In genomic region chr9:90113651-90114566, GRCm38 (mm10) we compare ENCODE assay signal across 8 mouse cellular contexts. TPM values are rescaled to one million over a fixed set of nuclear protein-coding genes. Genes with fewer than 3 reads are reported as not detected.
A peak's percentile ranks its signal among the peaks of the same experiment; 100 is the strongest.
DNase-seq lines count a peak whose midpoint lies in the region; ATAC-seq and TF ChIP-seq lines count a peak whose summit lies in the region.

No protein-coding gene starts in this region.

- H3K27ac ChIP-seq in heart, embryonic 10.5 days: peak overlapping the region; percentile 100
- H3K27ac ChIP-seq in kidney, embryonic 16.5 days (ENCODE audit: low read length): peak overlapping the region; percentile 99
- peak overlapping the region; percentile 86 for H3K27ac ChIP-seq in liver, adult 2 months (replicated peaks; ENCODE audit: insufficient read depth, low read depth, low read length)

- H3K79me2 ChIP-seq in liver, adult 2 months (ENCODE audit: control insufficient read depth, insufficient read depth, low read length): peaks cover 16% of the 10 kb centered on the region
- H3K79me2 ChIP-seq in myocyte (ENCODE audit: control insufficient read depth, insufficient read depth): peaks cover 52% of the 10 kb centered on the region

- peak; percentile 91 for ATAC-seq in erythroblast, adult 5-6 weeks (replicated peaks; ENCODE audit: low FRiP score, poor library complexity, severe bottlenecking)
- ATAC-seq in kidney, embryonic 16.5 days (ENCODE audit: low FRiP score, low TSS enrichment): peak; percentile 79

- peak; percentile 94 for DNase-seq in A20 (ENCODE audit: low read depth, low spot score)
- DNase-seq in brain, adult 2 months (ENCODE audit: low read depth, low spot score): peak; percentile 97
- peak; percentile 95 for DNase-seq in heart, embryonic 10.5 days (ENCODE audit: low spot score)
- peak; percentile 73 for DNase-seq in liver, adult 2 months (ENCODE audit: extremely low read depth, low read depth, low spot score)
- peak; percentile 96 for DNase-seq in splenic B cell, adult 2 months (ENCODE audit: low read depth, low spot score)

- H3K4me3 ChIP-seq in heart, embryonic 10.5 days: peak overlapping the region; percentile 97
- peak overlapping the region; percentile 79 for H3K4me3 ChIP-seq in kidney, embryonic 16.5 days (ENCODE audit: low read length)
- H3K4me3 ChIP-seq in liver, adult 2 months (ENCODE audit: insufficient read depth, low read depth, low read length): peak overlapping the region; percentile 86
- H3K4me3 ChIP-seq in myocyte: peak overlapping the region; percentile 66

- H3K27me3 ChIP-seq in heart, embryonic 10.5 days (ENCODE audit: insufficient read depth, poor library complexity, severe bottlenecking): no peaks in the 10 kb centered on the region
- no peaks in the 10 kb centered on the region for H3K27me3 ChIP-seq in kidney, embryonic 16.5 days (ENCODE audit: insufficient read depth, low read length)
- H3K27me3 ChIP-seq in liver, adult 2 months (ENCODE audit: control insufficient read depth, insufficient read depth, low read length): no peaks in the 10 kb centered on the region
- H3K27me3 ChIP-seq in myocyte (ENCODE audit: control insufficient read depth, insufficient read depth, insufficient read length): no peaks in the 10 kb centered on the region
- no peaks in the 10 kb centered on the region for H3K27me3 ChIP-seq in splenic B cell, adult 2 months (ENCODE audit: control insufficient read depth, insufficient read depth, low read length, poor library complexity, severe bottlenecking)

- peak overlapping the region; percentile 88 for H3ac ChIP-seq in myocyte (ENCODE audit: control insufficient read depth, insufficient read length)

- TF ChIP-seq CTCF in liver, adult 2 months (IDR thresholded peaks at IDR 0.05; ENCODE audit: low read depth, low read length): peak; percentile 55

- H3K9me3 ChIP-seq in heart, embryonic 10.5 days: no peaks in the 10 kb centered on the region
- H3K9me3 ChIP-seq in kidney, embryonic 16.5 days (ENCODE audit: low read length): no peaks in the 10 kb centered on the region

- H3K4me2 ChIP-seq in kidney, embryonic 16.5 days (replicated peaks; ENCODE audit: low read depth, low read length): peak overlapping the region; percentile 95
- H3K4me2 ChIP-seq in myocyte (ENCODE audit: low read depth): peak overlapping the region; percentile 97

- peak overlapping the region; percentile 95 for H3K9ac ChIP-seq in kidney, embryonic 16.5 days (replicated peaks; ENCODE audit: low read length)
- H3K9ac ChIP-seq in liver, adult 2 months (ENCODE audit: low read depth, low read length): peak overlapping the region; percentile 86

- H3K36me3 ChIP-seq in heart, embryonic 10.5 days: peaks cover 6% of the 10 kb centered on the region
- peaks cover 4% of the 10 kb centered on the region; the same call in 1 of the 2 replicates for H3K36me3 ChIP-seq in kidney, embryonic 16.5 days (ENCODE audit: insufficient read depth, low read length)
- H3K36me3 ChIP-seq in liver, adult 2 months (ENCODE audit: control insufficient read depth, insufficient read depth, low read length): peaks cover 6% of the 10 kb centered on the region; the same call in 1 of the 2 replicates
- no peaks in the 10 kb centered on the region for H3K36me3 ChIP-seq in myocyte (ENCODE audit: control insufficient read depth, insufficient read depth)
- no peaks in the 10 kb centered on the region for H3K36me3 ChIP-seq in splenic B cell, adult 2 months (ENCODE audit: control insufficient read depth, insufficient read depth, low read length, poor library complexity, severe bottlenecking)

- no peak for TF ChIP-seq POLR2A in liver, adult 2 months (IDR thresholded peaks at IDR 0.05; ENCODE audit: extremely low read depth, insufficient read depth, low read length)
- TF ChIP-seq POLR2A in myocyte (IDR thresholded peaks at IDR 0.05; ENCODE audit: insufficient read length, low read depth): peak; percentile 60

- under 1% methylated on average over 82 of the region's 82 CpGs for WGBS in heart, embryonic 10.5 days
- WGBS in kidney, embryonic 16.5 days: under 1% methylated on average over 75 of the region's 82 CpGs
- WGBS in liver, adult 2 months: under 1% methylated on average over 81 of the region's 82 CpGs

- H3K4me1 ChIP-seq in heart, embryonic 10.5 days: peaks cover 12% of the 10 kb centered on the region; the same call in 1 of the 2 replicates
- H3K4me1 ChIP-seq in kidney, embryonic 16.5 days (ENCODE audit: insufficient read depth, low read length): peaks cover 27% of the 10 kb centered on the region
- H3K4me1 ChIP-seq in liver, adult 2 months (ENCODE audit: control insufficient read depth, insufficient read depth, low read length): peaks cover 18% of the 10 kb centered on the region

TF ChIP-seq in myocyte, 11 proteins besides CTCF, POLR2A, EP300 and RAD21:
- TF ChIP-seq E2F4 (IDR thresholded peaks at IDR 0.05; ENCODE audit: insufficient read depth) (no peak), TCF3 (IDR thresholded peaks at IDR 0.05; ENCODE audit: insufficient read length, low read depth) (no peak), POLR2AphosphoS2 (IDR thresholded peaks at IDR 0.05; ENCODE audit: insufficient read length, low read depth) (peak; percentile 77), MYOD1 (IDR thresholded peaks at IDR 0.05; ENCODE audit: control insufficient read depth in 1 of 3, insufficient read length in 2 of 3, low read depth in 2 of 3) (peak in 1 of 3 experiments; percentile 21), REST (IDR thresholded peaks at IDR 0.05; ENCODE audit: insufficient read depth, insufficient read length) (no peak), SRF (IDR thresholded peaks at IDR 0.05; ENCODE audit: control insufficient read depth, insufficient read length, low read depth) (peak; percentile 27), CEBPB (IDR thresholded peaks at IDR 0.05; ENCODE audit: insufficient read depth, poor library complexity, severe bottlenecking) (no peak)

RNA-seq across cellular contexts. Expression of gene Morf4l1, which starts 0.7 kb away (rescaled TPM):
- total RNA-seq in erythroblast, adult 5-6 weeks (2015; ENCODE audit: low replicate concordance): 117 and 134 TPM in 2 replicates
- 130 and 153 TPM in 2 replicates for total RNA-seq in erythroblast, adult 5-6 weeks (2017; ENCODE audit: low replicate concordance)
- polyA plus RNA-seq in heart, embryonic 10.5 days (2016; fragmentation: Nextera tagmentation; extraction: Ambion mirVana): 430 and 475 TPM in 2 replicates
- 444 and 471 TPM in 2 replicates for polyA plus RNA-seq in kidney, embryonic 16.5 days (2015; fragmentation: Nextera tagmentation; extraction: Ambion mirVana)
- total RNA-seq in liver, adult 2 months (2014; rRNA removed): 144 and 161 TPM in 2 replicates
- polyA plus RNA-seq in liver, adult 2 months (2012; rRNA removed): 56.1 and 67.4 TPM in 2 replicates
- 204 TPM for polyA plus RNA-seq in myocyte (2012; fragmentation: generic; extraction: Trizol)

RNA-seq across cellular contexts. Expression of gene Adamts7, which starts 49.0 kb away (rescaled TPM):
- not detected in 2 replicates for total RNA-seq in erythroblast, adult 5-6 weeks (2015; ENCODE audit: low replicate concordance)
- total RNA-seq in erythroblast, adult 5-6 weeks (2017; ENCODE audit: low replicate concordance): 0.14 TPM in 1 of 2 replicates, not detected in the other
- polyA plus RNA-seq in heart, embryonic 10.5 days (2016; fragmentation: Nextera tagmentation; extraction: Ambion mirVana): 5.6 and 7.0 TPM in 2 replicates
- polyA plus RNA-seq in kidney, embryonic 16.5 days (2015; fragmentation: Nextera tagmentation; extraction: Ambion mirVana): 16.5 and 17.5 TPM in 2 replicates
- 2.7 and 5.1 TPM in 2 replicates for total RNA-seq in liver, adult 2 months (2014; rRNA removed)
- polyA plus RNA-seq in liver, adult 2 months (2012; rRNA removed): 11.0 and 21.8 TPM in 2 replicates
- polyA plus RNA-seq in myocyte (2012; fragmentation: generic; extraction: Trizol): 19.9 TPM

RNA-seq across cellular contexts. Expression of gene Ctsh, which starts 60.0 kb away (rescaled TPM):
- 61.0 and 131 TPM in 2 replicates for total RNA-seq in erythroblast, adult 5-6 weeks (2015; ENCODE audit: low replicate concordance)
- total RNA-seq in erythroblast, adult 5-6 weeks (2017; ENCODE audit: low replicate concordance): 25.6 and 30.1 TPM in 2 replicates
- polyA plus RNA-seq in heart, embryonic 10.5 days (2016; fragmentation: Nextera tagmentation; extraction: Ambion mirVana): 19.3 and 26.4 TPM in 2 replicates
- 123 and 152 TPM in 2 replicates for polyA plus RNA-seq in kidney, embryonic 16.5 days (2015; fragmentation: Nextera tagmentation; extraction: Ambion mirVana)
- total RNA-seq in liver, adult 2 months (2014; rRNA removed): 551 and 607 TPM in 2 replicates
- 109 and 194 TPM in 2 replicates for polyA plus RNA-seq in liver, adult 2 months (2012; rRNA removed)
- 3.5 TPM for polyA plus RNA-seq in myocyte (2012; fragmentation: generic; extraction: Trizol)

Comparison
In these comparisons a context has a peak if more than half of its experiments do, and no peak if none do; other contexts are left out.
1. Peak in every context shown above with its lines: DNase-seq, ATAC-seq, H3K4me3 ChIP-seq and H3K27ac ChIP-seq.